Mouse (Mus musculus): ENCODE data around the gene Txlng. TPM values are rescaled to one million over a fixed set of nuclear protein-coding genes. Genes with fewer than 3 reads are reported as not detected.
A peak's percentile ranks its signal among the peaks of the same experiment; 100 is the strongest.

Txlng gene
- polyA plus RNA-seq, 1 experiment from 2014 or later, result 21.9 TPM

GRCm38 (mm10) chrX:162788372-162788771, 40.9 kb downstream of the Txlng start:
- ATAC-seq (replicated peaks; ENCODE audit: low FRiP score) (no peak), DNase-seq (ENCODE audit: low spot score) (no peak)
- H3K4me1 ChIP-seq (replicated peaks; ENCODE audit: control insufficient read depth, insufficient read depth, low read length), result no peaks in the 10 kb centered on the region
- no peaks in the 10 kb centered on the region for H3K9me3 ChIP-seq (ENCODE audit: control insufficient read depth, low read length)
- peaks cover 7% of the 10 kb centered on the region for H3K27me3 ChIP-seq (replicated peaks; ENCODE audit: control insufficient read depth, insufficient read depth, low read length)
- H3K36me3 ChIP-seq (ENCODE audit: control insufficient read depth, insufficient read depth, low read length), result 0 out of 2 replicates have a peak, but pooled peaks cover 5% of the 10 kb centered on the region
- no peak overlapping the region for H3K4me2 ChIP-seq
- H3K4me3 ChIP-seq (ENCODE audit: low read depth, low read length), result no peak overlapping the region
- 74% methylated on average over 1 of the region's 1 CpGs for WGBS
- no peak overlapping the region for H3K9ac ChIP-seq (ENCODE audit: low read depth, low read length)
- no peak overlapping the region for H3K27ac ChIP-seq (ENCODE audit: low read depth, low read length)

- no peak overlapping the region for H3K9ac ChIP-seq (ENCODE audit: low read depth, low read length)
- H3K9me3 ChIP-seq (ENCODE audit: control insufficient read depth, low read length), result no peaks in the 10 kb centered on the region
- ATAC-seq (replicated peaks; ENCODE audit: low FRiP score) (no peak), DNase-seq (ENCODE audit: low spot score) (no peak)
- H3K27me3 ChIP-seq (replicated peaks; ENCODE audit: control insufficient read depth, insufficient read depth, low read length), result no peaks in the 10 kb centered on the region
- H3K36me3 ChIP-seq (ENCODE audit: control insufficient read depth, insufficient read depth, low read length), result peaks cover 2% of the 10 kb centered on the region; the same call in 1 of the 2 replicates
- WGBS, result 81% methylated on average over 1 of the region's 1 CpGs
- no peak overlapping the region for H3K4me3 ChIP-seq (ENCODE audit: low read depth, low read length)
- no peak overlapping the region for H3K4me2 ChIP-seq
- no peak overlapping the region for H3K27ac ChIP-seq (ENCODE audit: low read depth, low read length)
- H3K4me1 ChIP-seq (replicated peaks; ENCODE audit: control insufficient read depth, insufficient read depth, low read length), result no peaks in the 10 kb centered on the region
These were observed 58.5 kb downstream of the Txlng start for GRCm38 (mm10) chrX:162770726-162771125.

- H3K9ac ChIP-seq (ENCODE audit: low read depth, low read length), result peak overlapping the region; percentile 87
- WGBS, result 36% methylated on average over 9 of the region's 9 CpGs
- H3K36me3 ChIP-seq (ENCODE audit: control insufficient read depth, insufficient read depth, low read length), result no peaks in the 10 kb centered on the region; the same call in 1 of the 2 replicates
- H3K4me2 ChIP-seq, result peak overlapping the region; percentile 65
- no peaks in the 10 kb centered on the region for H3K9me3 ChIP-seq (ENCODE audit: control insufficient read depth, low read length)
- peaks cover 7% of the 10 kb centered on the region; the same call in 1 of the 2 replicates for H3K4me1 ChIP-seq (replicated peaks; ENCODE audit: control insufficient read depth, insufficient read depth, low read length)
- peak overlapping the region; percentile 75 for H3K4me3 ChIP-seq (ENCODE audit: low read depth, low read length)
- no peaks in the 10 kb centered on the region; the same call in 1 of the 2 replicates for H3K27me3 ChIP-seq (replicated peaks; ENCODE audit: control insufficient read depth, insufficient read depth, low read length)
- ATAC-seq (replicated peaks; ENCODE audit: low FRiP score), result no peak
- H3K27ac ChIP-seq (ENCODE audit: low read depth, low read length), result no peak overlapping the region
- no peak for DNase-seq (ENCODE audit: low spot score)
These were observed 67.4 kb downstream of the Txlng start for GRCm38 (mm10) chrX:162761716-162762395.

- no peaks in the 10 kb centered on the region; the same call in 1 of the 2 replicates for H3K27me3 ChIP-seq (replicated peaks; ENCODE audit: control insufficient read depth, insufficient read depth, low read length)
- ATAC-seq (replicated peaks; ENCODE audit: low FRiP score), result no peak
- H3K27ac ChIP-seq (ENCODE audit: low read depth, low read length), result peak overlapping the region; percentile 95
- H3K4me2 ChIP-seq, result peak overlapping the region; percentile 65
- H3K9ac ChIP-seq (ENCODE audit: low read depth, low read length), result peak overlapping the region; percentile 87
- DNase-seq (ENCODE audit: low spot score), result peak; percentile 31
- H3K9me3 ChIP-seq (ENCODE audit: control insufficient read depth, low read length), result no peaks in the 10 kb centered on the region
- H3K4me1 ChIP-seq (replicated peaks; ENCODE audit: control insufficient read depth, insufficient read depth, low read length), result peaks cover 7% of the 10 kb centered on the region; the same call in 1 of the 2 replicates
- no peaks in the 10 kb centered on the region; the same call in 1 of the 2 replicates for H3K36me3 ChIP-seq (ENCODE audit: control insufficient read depth, insufficient read depth, low read length)
- 12% methylated on average over 37 of the region's 50 CpGs for WGBS
- H3K4me3 ChIP-seq (ENCODE audit: low read depth, low read length), result peak overlapping the region; percentile 75
These were observed 68.2 kb downstream of the Txlng start for GRCm38 (mm10) chrX:162760958-162761515.

- Histone ChIP-seq H3K9ac (ENCODE audit: low read depth, low read length) (peak within 1 kb of the TSS; percentile 87), H3K4me2 (peak within 1 kb of the TSS; percentile 68), H3K9me3 (ENCODE audit: control insufficient read depth, low read length) (no peaks in the 10 kb centered on the region), H3K4me1 (replicated peaks; ENCODE audit: control insufficient read depth, insufficient read depth, low read length) (peaks cover 7% of the 10 kb centered on the region; the same call in 1 of the 2 replicates), H3K4me3 (ENCODE audit: low read depth, low read length) (peak within 1 kb of the TSS; percentile 75), H3K27ac (ENCODE audit: low read depth, low read length) (peak within 1 kb of the TSS; percentile 95), H3K36me3 (ENCODE audit: control insufficient read depth, insufficient read depth, low read length) (no peaks in the 10 kb centered on the region; the same call in 1 of the 2 replicates), H3K27me3 (replicated peaks; ENCODE audit: control insufficient read depth, insufficient read depth, low read length) (no peaks in the 10 kb centered on the region; the same call in 1 of the 2 replicates)
- DNase-seq (ENCODE audit: low spot score), result peak; percentile 86
- peak; percentile 93 for ATAC-seq (replicated peaks; ENCODE audit: low FRiP score)
- WGBS, result 15% methylated on average over 64 of the region's 100 CpGs
These were observed 68.9 kb downstream of the Txlng start, which contains the start of gene Rbbp7 for GRCm38 (mm10) chrX:162760115-162760942. Rbbp7 (plus strand) TSS chrX:162760402.

- H3K4me3 ChIP-seq (ENCODE audit: low read depth, low read length), result peak overlapping the region; percentile 75
- peak overlapping the region; percentile 84 for H3K27ac ChIP-seq (ENCODE audit: low read depth, low read length)
- WGBS, result 16% methylated on average over 32 of the region's 32 CpGs
- peak; percentile 32 for DNase-seq (ENCODE audit: low spot score)
- ATAC-seq (replicated peaks; ENCODE audit: low FRiP score), result no peak; the same call in 1 of the 2 replicates
- H3K27me3 ChIP-seq (replicated peaks; ENCODE audit: control insufficient read depth, insufficient read depth, low read length), result no peaks in the 10 kb centered on the region; the same call in 1 of the 2 replicates
- peaks cover 7% of the 10 kb centered on the region; the same call in 1 of the 2 replicates for H3K4me1 ChIP-seq (replicated peaks; ENCODE audit: control insufficient read depth, insufficient read depth, low read length)
- peak overlapping the region; percentile 68 for H3K4me2 ChIP-seq
- H3K36me3 ChIP-seq (ENCODE audit: control insufficient read depth, insufficient read depth, low read length), result no peaks in the 10 kb centered on the region; the same call in 1 of the 2 replicates
- no peaks in the 10 kb centered on the region for H3K9me3 ChIP-seq (ENCODE audit: control insufficient read depth, low read length)
- peak overlapping the region; percentile 58 for H3K9ac ChIP-seq (ENCODE audit: low read depth, low read length)
These were observed 69.8 kb downstream of the Txlng start for GRCm38 (mm10) chrX:162759251-162760114.

GRCm38 (mm10) chrX:162756058-162756457, 73.2 kb downstream of the Txlng start:
- peaks cover 7% of the 10 kb centered on the region; the same call in 1 of the 2 replicates for H3K4me1 ChIP-seq (replicated peaks; ENCODE audit: control insufficient read depth, insufficient read depth, low read length)
- H3K9me3 ChIP-seq (ENCODE audit: control insufficient read depth, low read length), result no peaks in the 10 kb centered on the region
- WGBS, result 59% methylated on average over 7 of the region's 7 CpGs
- ATAC-seq (replicated peaks; ENCODE audit: low FRiP score), result no peak
- no peak overlapping the region for H3K4me3 ChIP-seq (ENCODE audit: low read depth, low read length)
- H3K27ac ChIP-seq (ENCODE audit: low read depth, low read length), result no peak overlapping the region
- no peak for DNase-seq (ENCODE audit: low spot score)
- no peak overlapping the region for H3K4me2 ChIP-seq
- 0 out of 2 replicates have a peak, but pooled peaks cover 2% of the 10 kb centered on the region for H3K27me3 ChIP-seq (replicated peaks; ENCODE audit: control insufficient read depth, insufficient read depth, low read length)
- H3K9ac ChIP-seq (ENCODE audit: low read depth, low read length), result no peak overlapping the region
- no peaks in the 10 kb centered on the region for H3K36me3 ChIP-seq (ENCODE audit: control insufficient read depth, insufficient read depth, low read length)
